Mouse (Mus musculus) liver, embryonic 12.5 days (tissue): Measurements from ENCODE around the gene Lypd8. TPM values are rescaled to one million over a fixed set of nuclear protein-coding genes. Genes with fewer than 3 reads are reported as not detected.
A peak's percentile ranks its signal among the peaks of the same experiment; 100 is the strongest.

Experiments
- ATAC-seq: fragments of 200-750 bp; cut with Nextera tagmentation; 2 replicates; pipeline ENCODE4 v1.8.0; 2017; ENCODE audit warnings: moderate number of reproducible peaks, mild to moderate bottlenecking, moderate library complexity
- H3K27ac ChIP-seq: fragments of 300-500 bp; sonication (generic); 2 replicates; pipeline ENCODE4 v1.5.1; 2016; ENCODE audit warnings: mild to moderate bottlenecking
- H3K27me3 ChIP-seq: fragments of 300-500 bp; sonication (generic); replicated peaks from 2 replicates; pipeline ENCODE4 v1.6.1; 2016; ENCODE audit warnings: mild to moderate bottlenecking, moderate library complexity
- H3K36me3 ChIP-seq: fragments of 300-500 bp; sonication (generic); 2 replicates; pipeline ENCODE4 v1.6.1; 2016; ENCODE audit warnings: mild to moderate bottlenecking, moderate library complexity
- H3K4me1 ChIP-seq: fragments of 300-500 bp; sonication (generic); 2 replicates; pipeline ENCODE4 v1.6.1; 2016
- H3K4me2 ChIP-seq: fragments of 300-500 bp; sonication (generic); 2 replicates; pipeline ENCODE4 v1.6.1; 2016; ENCODE audit warnings: mild to moderate bottlenecking, moderate library complexity
- H3K4me3 ChIP-seq: fragments of 300-500 bp; sonication (generic); 2 replicates; pipeline ENCODE4 v1.5.1; 2016; ENCODE audit warnings: mild to moderate bottlenecking, moderate library complexity
- H3K9ac ChIP-seq: fragments of 300-500 bp; sonication (generic); 2 replicates; pipeline ENCODE4 v1.6.1; 2016; ENCODE audit warnings: mild to moderate bottlenecking, moderate library complexity
- H3K9me3 ChIP-seq: fragments of 300-500 bp; sonication (generic); replicated peaks from 2 replicates; pipeline ENCODE4 v1.6.1; 2016; ENCODE audit warnings: mild to moderate bottlenecking, moderate library complexity
- WGBS: fragments of 180-500 bp; shearing (Covaris S2); methylation state at CpG from one replicate; pipeline ENCODE4 v1.1.7; 2016; ENCODE audit not compliant: insufficient replicate concordance; 5-methylcytosine and 5-hydroxymethylcytosine counted together
- polyA plus RNA-seq: library from polyadenylated mRNA; unstranded; fragments of >200 nt; fragmentation: Nextera tagmentation; extraction: Ambion mirVana; gene quantifications from 2 replicates; pipeline ENCODE4 v1.2.1, GENCODE M21; 2016

Lypd8 gene
- 0.19 TPM in 1 of 2 replicates, not detected in the other for polyA plus RNA-seq

DNA sequence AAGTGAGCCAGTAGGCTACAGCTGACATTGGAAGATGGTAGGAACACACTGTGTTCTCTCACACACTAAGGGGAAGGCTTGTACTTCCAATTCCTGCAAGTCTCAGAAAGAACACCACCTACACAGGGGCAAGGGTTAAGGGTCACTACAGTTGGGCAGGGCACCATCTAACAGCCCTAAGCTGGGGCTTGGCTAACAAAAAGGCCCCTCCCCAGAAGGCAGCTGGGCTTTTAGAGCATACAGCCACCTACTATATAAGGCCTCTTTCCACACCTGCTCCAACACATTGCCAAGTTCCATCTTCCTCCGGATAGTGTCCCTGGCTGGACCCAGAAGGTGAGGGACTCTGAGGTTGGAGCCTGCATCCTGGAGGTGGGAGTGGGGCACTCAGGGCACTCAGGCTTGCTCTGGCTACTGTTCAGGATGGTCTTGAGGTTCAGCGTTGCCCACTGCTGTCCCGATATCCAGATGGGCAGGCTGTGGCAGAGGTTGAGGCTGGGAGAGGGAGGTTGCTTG, at the start of gene Lypd8:
Gene Lypd8 (plus strand): TSS at position 281 of the 516 bp plus-strand sequence.
- H3K4me1 ChIP-seq, result peaks cover 7% of the 10 kb centered on the region
- H3K4me3 ChIP-seq, result no peak within 1 kb of the TSS
- ATAC-seq, result no peak
- no peak within 1 kb of the TSS for H3K4me2 ChIP-seq
- no peak within 1 kb of the TSS for H3K9ac ChIP-seq
- H3K36me3 ChIP-seq, result no peaks in the 10 kb centered on the region
- no peak within 1 kb of the TSS for H3K27ac ChIP-seq
- no peaks in the 10 kb centered on the region for H3K9me3 ChIP-seq
- H3K27me3 ChIP-seq, result peaks cover 28% of the 10 kb centered on the region; the same call in 1 of the 2 replicates
- 87% methylated on average over 3 of the region's 3 CpGs for WGBS

DNA sequence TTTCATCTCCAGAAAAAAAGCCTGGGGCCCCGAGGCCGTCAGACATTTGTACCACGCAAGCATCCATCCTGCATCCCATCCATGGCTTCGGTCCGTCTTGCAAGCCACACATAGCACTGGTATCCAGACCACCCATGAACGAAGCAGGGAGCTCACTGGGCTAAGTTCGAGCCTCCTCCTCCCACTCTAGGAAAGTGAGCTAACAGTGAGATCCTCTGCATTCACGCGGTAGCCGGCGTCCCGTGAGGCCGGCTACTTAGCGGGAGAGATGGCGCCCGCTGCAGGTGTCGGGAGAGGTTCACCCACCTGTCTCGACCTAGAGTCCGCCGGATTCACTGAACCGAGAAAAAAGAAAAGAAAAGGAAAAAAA, 49.0 kb upstream of the Lypd8 start:
- H3K27me3 ChIP-seq, result no peaks in the 10 kb centered on the region
- under 1% methylated on average over 21 of the region's 21 CpGs for WGBS
- H3K27ac ChIP-seq, result peak overlapping the region; percentile 92
- peak; percentile 11; the same call in 1 of the 2 replicates for ATAC-seq
- peak overlapping the region; percentile 96 for H3K4me2 ChIP-seq
- H3K4me1 ChIP-seq, result peaks cover 61% of the 10 kb centered on the region
- peaks cover 52% of the 10 kb centered on the region for H3K36me3 ChIP-seq
- peak overlapping the region; percentile 87 for H3K4me3 ChIP-seq
- H3K9me3 ChIP-seq, result no peaks in the 10 kb centered on the region
- peak overlapping the region; percentile 90 for H3K9ac ChIP-seq

DNA sequence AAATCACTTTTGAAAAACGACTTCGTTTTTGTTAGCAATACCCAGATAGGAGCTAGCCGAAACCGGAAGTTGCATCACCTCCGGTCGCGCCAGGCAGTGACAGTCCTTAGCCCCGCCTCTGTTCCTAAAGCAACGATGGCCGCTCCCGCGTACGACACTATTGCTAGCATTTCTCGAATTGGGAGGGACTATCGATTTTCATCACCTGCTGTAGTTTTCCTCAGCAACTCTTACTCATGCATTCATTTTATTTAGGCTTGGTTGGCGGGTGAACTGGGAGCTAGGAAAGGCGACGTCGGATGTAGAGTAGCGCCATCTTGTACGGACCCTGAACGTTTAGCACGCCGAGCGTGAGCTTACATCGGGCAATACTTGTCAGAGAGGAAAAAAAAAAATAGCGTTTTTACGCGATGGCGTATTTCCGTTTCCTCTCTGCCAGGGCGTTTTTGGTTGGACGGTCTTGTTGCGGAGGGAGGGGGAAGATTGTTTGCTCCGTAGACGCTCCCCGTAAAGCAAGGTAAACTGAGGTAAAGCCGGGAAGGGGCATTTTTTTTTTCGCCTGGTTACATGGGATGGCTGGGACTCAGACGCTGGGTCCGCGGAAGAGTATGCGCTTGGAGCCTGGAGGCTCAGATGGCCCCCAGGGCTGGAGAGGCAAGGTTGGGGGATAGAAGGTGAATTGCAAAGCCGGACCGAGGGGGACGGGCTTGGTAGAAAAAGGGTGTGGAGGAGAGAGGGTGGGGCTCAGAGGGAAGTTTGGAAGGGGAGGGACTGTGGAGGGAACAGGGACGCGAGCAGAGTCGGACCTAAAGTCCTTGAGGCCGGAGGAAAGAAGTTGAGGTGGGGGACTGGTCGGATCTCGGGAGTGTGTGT, 48.3 kb upstream of the Lypd8 start, which contains the start of the genes Zfp672 and Sh3bp5l:
Gene Zfp672 (minus strand): TSS at position 64 of the 873 bp plus-strand sequence.
Gene Sh3bp5l (plus strand): TSS at position 449 of the 873 bp plus-strand sequence.
- peak within 1 kb of the TSS; percentile 92 for H3K27ac ChIP-seq
- H3K36me3 ChIP-seq, result peaks cover 57% of the 10 kb centered on the region
- H3K27me3 ChIP-seq, result no peaks in the 10 kb centered on the region
- H3K4me2 ChIP-seq, result peak within 1 kb of the TSS; percentile 96
- under 1% methylated on average over 52 of the region's 52 CpGs for WGBS
- ATAC-seq, result peak; percentile 92
- peaks cover 55% of the 10 kb centered on the region for H3K4me1 ChIP-seq
- H3K4me3 ChIP-seq, result peak within 1 kb of the TSS; percentile 87
- peak within 1 kb of the TSS; percentile 90 for H3K9ac ChIP-seq
- H3K9me3 ChIP-seq, result no peaks in the 10 kb centered on the region

DNA sequence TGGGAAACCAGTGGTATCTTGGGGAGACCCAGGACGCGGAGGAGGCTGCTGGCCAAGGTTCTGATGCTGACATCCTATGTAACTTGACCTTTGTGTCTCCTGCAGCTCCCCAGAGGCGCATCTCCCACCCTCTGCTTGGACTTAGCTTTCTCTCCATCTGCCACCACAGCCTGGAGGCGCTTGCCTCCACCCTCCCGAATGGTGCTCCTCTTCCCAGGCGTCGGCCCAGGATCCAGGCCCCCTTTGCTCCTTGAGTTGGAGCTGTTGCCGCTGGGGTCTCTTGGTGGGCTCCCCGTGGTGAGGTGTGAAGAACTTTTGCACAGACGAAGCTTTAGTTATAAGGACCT, 47.7 kb upstream of the Lypd8 start:
- Histone ChIP-seq H3K4me2 (peak overlapping the region; percentile 96), H3K4me3 (peak overlapping the region; percentile 87), H3K9me3 (no peaks in the 10 kb centered on the region), H3K4me1 (peaks cover 50% of the 10 kb centered on the region), H3K36me3 (peaks cover 61% of the 10 kb centered on the region), H3K9ac (peak overlapping the region; percentile 90), H3K27me3 (no peaks in the 10 kb centered on the region), H3K27ac (peak overlapping the region; percentile 92)
- WGBS, result 19% methylated on average over 10 of the region's 10 CpGs
- no peak; the same call in 1 of the 2 replicates for ATAC-seq

DNA sequence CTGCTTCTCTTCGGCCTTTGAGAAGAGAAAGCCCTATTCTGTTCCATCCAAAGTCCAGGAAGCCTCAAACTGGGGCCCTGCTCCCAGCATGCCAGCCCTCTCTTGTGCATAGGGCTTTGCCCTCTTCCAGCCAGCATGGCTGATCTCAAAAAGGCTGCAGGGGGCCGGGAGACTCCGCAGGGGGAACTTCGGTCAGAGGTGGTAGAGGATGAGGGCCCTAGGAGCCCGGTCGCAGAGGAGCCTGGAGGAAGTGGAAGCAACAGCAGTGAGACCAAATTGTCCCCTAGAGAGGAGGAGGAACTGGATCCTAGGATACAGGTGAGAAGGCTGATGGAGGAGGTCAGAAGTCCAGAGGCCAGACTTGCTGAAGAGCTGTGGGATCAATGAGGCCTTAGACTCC, 47.3 kb upstream of the Lypd8 start:
- H3K4me1 ChIP-seq, result peaks cover 48% of the 10 kb centered on the region
- no peaks in the 10 kb centered on the region for H3K9me3 ChIP-seq
- no peak for ATAC-seq
- WGBS, result 79% methylated on average over 6 of the region's 6 CpGs
- peak overlapping the region; percentile 92 for H3K27ac ChIP-seq
- H3K4me2 ChIP-seq, result peak overlapping the region; percentile 96
- peak overlapping the region; percentile 87 for H3K4me3 ChIP-seq
- peak overlapping the region; percentile 90 for H3K9ac ChIP-seq
- H3K36me3 ChIP-seq, result peaks cover 62% of the 10 kb centered on the region
- no peaks in the 10 kb centered on the region for H3K27me3 ChIP-seq

DNA sequence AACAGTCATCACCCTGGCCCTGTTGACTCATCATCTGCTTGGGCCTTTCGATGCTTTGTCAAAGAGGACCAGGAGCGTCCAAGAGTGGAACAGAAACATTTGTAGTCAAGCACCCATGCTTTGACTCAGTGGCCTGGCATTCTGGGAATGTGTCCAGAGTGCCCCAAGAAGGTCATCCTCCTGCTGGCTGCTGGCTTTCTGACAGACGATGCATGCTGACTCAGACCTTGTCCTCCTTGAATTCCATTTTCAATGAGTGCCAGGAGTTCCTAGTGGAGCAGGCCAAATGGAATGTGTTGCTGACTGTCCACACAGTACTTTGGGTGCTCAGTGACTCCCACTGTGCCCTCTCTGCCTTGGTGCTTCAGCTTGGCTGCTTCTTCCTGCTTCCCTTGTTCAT, 44.1 kb upstream of the Lypd8 start:
- H3K36me3 ChIP-seq, result peaks cover 68% of the 10 kb centered on the region
- no peaks in the 10 kb centered on the region for H3K9me3 ChIP-seq
- no peak overlapping the region for H3K27ac ChIP-seq
- no peak overlapping the region for H3K4me2 ChIP-seq
- H3K4me3 ChIP-seq, result no peak overlapping the region
- peaks cover 26% of the 10 kb centered on the region for H3K4me1 ChIP-seq
- no peak for ATAC-seq
- H3K27me3 ChIP-seq, result no peaks in the 10 kb centered on the region
- 73% methylated on average over 3 of the region's 3 CpGs for WGBS
- H3K9ac ChIP-seq, result no peak overlapping the region

DNA sequence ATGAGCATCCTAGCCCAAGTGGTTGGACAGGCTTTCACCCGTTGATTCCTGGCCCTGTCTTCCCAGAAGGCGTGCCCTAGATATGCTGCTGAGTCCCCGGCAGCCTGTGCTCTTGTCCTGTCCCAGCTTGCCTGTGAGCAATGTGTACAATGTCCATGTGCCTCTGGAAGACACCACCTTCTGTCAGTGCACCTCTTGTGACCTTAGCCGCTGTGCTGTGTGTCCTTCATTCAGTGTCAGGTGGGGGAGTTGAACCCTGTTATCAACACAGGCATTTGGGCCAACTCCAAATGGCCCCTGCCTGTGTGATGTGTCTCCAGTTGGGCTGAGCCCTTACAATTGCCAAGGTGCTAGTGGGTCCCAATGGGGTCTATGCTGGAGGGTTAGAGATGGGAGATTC, 32.1 kb upstream of the Lypd8 start:
- Histone ChIP-seq H3K4me2 (no peak overlapping the region), H3K9me3 (no peaks in the 10 kb centered on the region), H3K36me3 (peaks cover 61% of the 10 kb centered on the region), H3K4me3 (no peak overlapping the region), H3K9ac (no peak overlapping the region), H3K27me3 (no peaks in the 10 kb centered on the region), H3K4me1 (peaks cover 16% of the 10 kb centered on the region), H3K27ac (peak overlapping the region; percentile 8; the same call in 1 of the 2 replicates)
- 87% methylated on average over 4 of the region's 4 CpGs for WGBS
- no peak for ATAC-seq

DNA sequence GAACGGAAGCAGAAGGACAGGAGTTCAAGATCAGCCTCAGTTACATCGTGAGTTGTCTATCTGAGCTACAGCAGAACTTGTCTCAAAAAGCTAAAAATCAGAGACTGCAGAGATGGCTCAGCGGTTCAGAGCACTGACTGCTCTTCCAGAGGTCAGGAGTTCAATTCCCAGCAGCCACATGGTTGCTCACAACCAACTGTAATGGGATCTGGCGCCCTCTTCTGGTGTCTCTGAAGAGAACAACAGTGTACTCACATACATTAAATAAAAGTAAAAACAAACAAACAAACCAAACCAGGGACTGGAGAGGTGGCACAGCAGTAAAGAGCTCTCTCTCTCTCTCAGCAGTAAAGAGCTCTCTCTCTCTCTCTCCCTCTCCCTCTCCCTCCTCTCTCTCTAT, 28.2 kb upstream of the Lypd8 start:
- H3K27ac ChIP-seq, result peak overlapping the region; percentile 94
- no peak overlapping the region for H3K4me3 ChIP-seq
- H3K9me3 ChIP-seq, result no peaks in the 10 kb centered on the region
- no peaks in the 10 kb centered on the region for H3K27me3 ChIP-seq
- ATAC-seq, result no peak
- H3K4me1 ChIP-seq, result peaks cover 55% of the 10 kb centered on the region
- peaks cover 27% of the 10 kb centered on the region for H3K36me3 ChIP-seq
- 0 out of 2 replicates have a peak overlapping the region, but pooled peaks have one; percentile 19 for H3K9ac ChIP-seq
- H3K4me2 ChIP-seq, result 0 out of 2 replicates have a peak overlapping the region, but pooled peaks have one; percentile 27
- WGBS, result 60% methylated on average over 4 of the region's 4 CpGs

DNA sequence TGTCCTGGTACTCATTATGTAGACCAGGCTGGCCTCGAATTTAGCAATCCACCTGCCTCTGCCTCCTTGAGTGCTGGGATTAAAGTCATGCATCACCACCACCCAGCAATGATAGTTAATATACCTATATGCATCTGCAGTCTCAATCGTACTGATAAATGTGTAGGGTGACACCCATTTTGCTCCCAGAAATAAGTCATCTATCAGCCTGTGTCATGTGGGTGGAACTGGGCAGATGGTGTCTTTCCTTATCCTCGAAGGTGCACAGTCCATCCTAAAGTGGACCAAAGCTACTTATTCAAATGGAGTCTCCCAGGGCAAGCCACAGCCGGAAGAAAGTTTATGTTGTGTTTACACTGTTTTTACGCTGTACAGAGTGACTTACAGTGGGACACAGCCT, 27.7 kb upstream of the Lypd8 start:
- peak overlapping the region; percentile 94 for H3K27ac ChIP-seq
- WGBS, result 43% methylated on average over 5 of the region's 5 CpGs
- H3K36me3 ChIP-seq, result peaks cover 21% of the 10 kb centered on the region
- H3K4me1 ChIP-seq, result peaks cover 56% of the 10 kb centered on the region
- H3K4me2 ChIP-seq, result peak overlapping the region; percentile 27; the same call in 1 of the 2 replicates
- no peak overlapping the region for H3K9ac ChIP-seq
- H3K4me3 ChIP-seq, result no peak overlapping the region
- H3K9me3 ChIP-seq, result no peaks in the 10 kb centered on the region
- H3K27me3 ChIP-seq, result no peaks in the 10 kb centered on the region
- peak; percentile 70 for ATAC-seq

DNA sequence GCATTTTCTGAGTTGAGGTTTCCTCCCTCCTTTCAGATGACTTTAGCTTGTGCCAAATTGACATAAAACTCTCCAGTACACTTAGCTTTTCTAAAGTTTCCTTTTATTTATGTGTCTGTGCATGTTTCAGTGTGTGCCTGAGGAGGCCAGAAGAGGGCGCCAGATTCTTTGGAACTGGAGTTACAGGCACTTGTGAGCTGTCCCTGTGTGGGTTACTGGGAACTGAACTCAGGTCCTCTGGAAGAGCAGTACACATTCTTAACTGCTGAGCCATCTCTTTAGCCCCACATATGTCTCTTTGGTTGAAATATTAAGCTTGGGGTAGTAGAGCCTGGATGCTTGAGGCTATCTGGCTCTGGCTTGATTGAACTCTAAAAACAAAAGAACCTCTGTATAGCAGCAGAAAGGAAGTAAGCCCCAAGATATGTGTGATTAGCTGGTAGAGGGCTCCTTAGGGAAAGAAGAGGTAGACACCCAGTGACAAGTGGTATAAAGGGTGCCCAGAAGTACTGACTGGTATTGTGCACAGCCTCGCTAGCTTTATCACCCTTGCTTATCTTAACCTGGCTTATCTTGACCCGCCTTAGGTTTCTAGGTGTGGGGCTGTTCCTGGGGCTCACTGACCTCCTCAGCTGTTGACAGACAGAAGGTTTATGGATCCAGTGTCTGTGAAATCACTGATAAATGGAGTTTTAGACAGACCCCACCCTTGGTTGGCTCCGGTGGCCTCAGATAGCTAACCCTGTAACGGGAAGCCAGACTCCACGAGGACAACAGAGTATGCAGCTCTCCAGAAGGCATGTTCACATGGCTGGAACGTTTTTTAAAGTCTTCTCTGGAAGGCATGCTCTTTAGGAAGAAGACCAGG, 25.9 kb upstream of the Lypd8 start:
- Histone ChIP-seq H3K4me1 (peaks cover 70% of the 10 kb centered on the region), H3K4me3 (peak overlapping the region; percentile 6; the same call in 1 of the 2 replicates), H3K27ac (peak overlapping the region; percentile 94), H3K27me3 (no peaks in the 10 kb centered on the region), H3K4me2 (peak overlapping the region; percentile 57), H3K36me3 (peaks cover 5% of the 10 kb centered on the region; the same call in 1 of the 2 replicates), H3K9ac (peak overlapping the region; percentile 68), H3K9me3 (no peaks in the 10 kb centered on the region)
- 6% methylated on average over 7 of the region's 7 CpGs for WGBS
- peak; percentile 92 for ATAC-seq

DNA sequence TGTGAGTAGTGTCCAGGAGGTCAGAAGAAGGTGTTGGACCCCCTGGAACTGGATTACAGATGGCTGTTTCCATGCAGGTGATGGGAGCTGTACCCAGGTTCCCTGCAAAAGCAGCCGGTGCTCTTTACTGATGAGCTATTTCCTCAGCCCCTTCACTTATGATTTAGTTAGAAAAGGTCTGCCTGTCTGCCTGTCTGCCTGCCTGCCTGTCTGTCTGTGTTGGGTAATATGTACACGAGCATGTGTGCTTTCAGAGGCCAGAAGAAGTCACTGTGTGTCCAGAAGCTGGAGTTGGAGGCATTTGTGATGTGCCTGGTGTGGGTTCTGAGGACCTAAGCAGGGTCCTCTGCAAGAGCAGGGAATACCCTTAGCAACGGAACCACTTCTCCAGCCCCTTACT, 25.1 kb upstream of the Lypd8 start:
- Histone ChIP-seq H3K27ac (peak overlapping the region; percentile 94), H3K4me2 (peak overlapping the region; percentile 57), H3K9me3 (no peaks in the 10 kb centered on the region), H3K4me1 (peaks cover 78% of the 10 kb centered on the region), H3K27me3 (no peaks in the 10 kb centered on the region), H3K4me3 (peak overlapping the region; percentile 6; the same call in 1 of the 2 replicates), H3K36me3 (0 out of 2 replicates have a peak, but pooled peaks cover 5% of the 10 kb centered on the region), H3K9ac (peak overlapping the region; percentile 68)
- ATAC-seq, result no peak
- WGBS, result 46% methylated on average over 3 of the region's 3 CpGs
